Mouse (Mus musculus): ENCODE results near the gene Resf1. TPM values are rescaled to one million over a fixed set of nuclear protein-coding genes. Genes with fewer than 3 reads are reported as not detected.

Gene Resf1
- total and polyA plus RNA-seq, 3 experiments = 12.4 to 20.9 (median 14.7) TPM

GRCm38 (mm10) chr6:149366403-149366802, 57.2 kb downstream of the Resf1 start:
- in situ Hi-C loops (cut with MboI; ENCODE audit: low pct_ligation_motif_present, low pct_unique_long_range_greater_than_20kb, low sequenced_read_pairs) = no loop called here
- no peaks in the 10 kb centered on the region for H3K4me1 ChIP-seq (ENCODE audit: control insufficient read depth in 1 of 2, insufficient read depth in 2 of 2)
- H3K36me3 ChIP-seq (replicated peaks in 1 of 2; ENCODE audit: control insufficient read depth in 1 of 2, insufficient read depth in 1 of 2, low read length in 1 of 2) = no peaks in the 10 kb centered on the region
- H3K27me3 ChIP-seq (replicated peaks) = no peaks in the 10 kb centered on the region
- no peak for DNase-seq (ENCODE audit: extremely low read depth)
- H3K9ac ChIP-seq (ENCODE audit: insufficient read depth, low read depth) = no peak overlapping the region
- H3K79me2 ChIP-seq (replicated peaks; ENCODE audit: control insufficient read depth, extremely low read depth, insufficient read depth, poor library complexity, severe bottlenecking) = no peaks in the 10 kb centered on the region
- H3K9me3 ChIP-seq (replicated peaks; ENCODE audit: low read length) = peaks cover 1% of the 10 kb centered on the region
- TF ChIP-seq ZNF384 (IDR thresholded peaks at IDR 0.05; ENCODE audit: low read depth, low read length) = no peak
- TF ChIP-seq CHD2 (IDR thresholded peaks at IDR 0.05; ENCODE audit: low read length) = no peak
- TF ChIP-seq CTCF (conservative IDR thresholded peaks at IDR 0.05 in 1 of 2, IDR thresholded peaks at IDR 0.05 in 1 of 2; ENCODE audit: low read depth in 2 of 2, low read length in 2 of 2) = no peak
- TF ChIP-seq NRF1 (IDR thresholded peaks at IDR 0.05; ENCODE audit: low read depth, low read length) = no peak
- TF ChIP-seq EP300 (IDR thresholded peaks at IDR 0.05; ENCODE audit: low read length) = no peak
- no peak for TF ChIP-seq ZKSCAN1 (IDR thresholded peaks at IDR 0.05; ENCODE audit: borderline replicate concordance, low read depth, low read length)
- TF ChIP-seq GABPA (IDR thresholded peaks at IDR 0.05; ENCODE audit: insufficient replicate concordance, low read depth, low read length) = no peak
- TF ChIP-seq BHLHE40 (IDR thresholded peaks at IDR 0.05; ENCODE audit: low read depth, low read length) = no peak
- no peak for TF ChIP-seq ZMIZ1 (IDR thresholded peaks at IDR 0.05; ENCODE audit: low read depth, low read length)
- H3K27ac ChIP-seq (ENCODE audit: insufficient read depth, low read depth) = no peak overlapping the region
- no peak overlapping the region for H3K4me3 ChIP-seq (replicated peaks in 1 of 3; ENCODE audit: low read depth in 2 of 3, low read length in 2 of 3, poor library complexity in 1 of 3)
- no peak overlapping the region for H3K4me2 ChIP-seq (ENCODE audit: insufficient read depth, low read depth, poor library complexity, severe bottlenecking)
- dilution Hi-C loops (cut with MboI; ENCODE audit: extremely low pct_ligation_motif_present, extremely low pct_unique_long_range_greater_than_20kb, low sequenced_read_pairs) = no loop called here

DNA sequence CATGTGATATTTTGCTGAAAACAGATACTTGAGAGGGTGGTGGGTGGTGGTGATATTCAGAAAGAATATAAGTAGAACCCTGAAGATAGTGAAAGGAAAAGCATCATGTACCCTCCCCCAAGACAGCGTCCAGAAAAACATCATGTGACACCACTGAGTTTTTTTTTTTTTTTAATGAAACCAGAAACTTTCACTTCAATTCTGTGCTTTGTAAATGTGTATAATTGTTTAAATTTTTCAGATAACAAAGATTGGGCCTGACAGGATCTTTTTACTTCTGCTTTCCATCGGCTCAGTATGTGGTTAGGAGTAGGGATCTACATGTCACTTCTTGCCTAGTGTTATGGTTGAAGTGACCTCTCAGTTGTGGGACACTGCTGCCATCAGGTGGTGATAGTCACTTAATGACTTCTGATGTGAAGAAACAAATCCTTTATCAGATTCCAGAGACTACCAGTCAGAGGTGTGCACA, 65.8 kb downstream of the Resf1 start:
- no peaks in the 10 kb centered on the region for H3K36me3 ChIP-seq (replicated peaks in 1 of 2; ENCODE audit: control insufficient read depth in 1 of 2, insufficient read depth in 1 of 2, low read length in 1 of 2)
- in situ Hi-C loops (cut with MboI; ENCODE audit: low pct_ligation_motif_present, low pct_unique_long_range_greater_than_20kb, low sequenced_read_pairs) (loop anchor here (5.0 kb wide), 1 partner anchor 243 kb away; the partner anchor contains the start of gene Gm10203), dilution Hi-C loops (cut with MboI; ENCODE audit: extremely low pct_ligation_motif_present, extremely low pct_unique_long_range_greater_than_20kb, low sequenced_read_pairs) (no loop called here)
- no peak overlapping the region for H3K27ac ChIP-seq (ENCODE audit: insufficient read depth, low read depth)
- peaks cover 0 to 8% of the 10 kb centered on the region in 2 experiments; a peak in 1 of 4 replicates for H3K4me1 ChIP-seq (ENCODE audit: control insufficient read depth in 1 of 2, insufficient read depth in 2 of 2)
- H3K9ac ChIP-seq (ENCODE audit: insufficient read depth, low read depth) = peak overlapping the region; percentile 53; the same call in 1 of the 2 replicates
- TF ChIP-seq ZC3H11A (IDR thresholded peaks at IDR 0.05; ENCODE audit: low read depth, low read length) (peak; percentile 91), CHD1 (IDR thresholded peaks at IDR 0.05; ENCODE audit: low read depth, low read length) (peak; percentile 76; the same call in 1 of the 2 replicates), ZNF384 (IDR thresholded peaks at IDR 0.05; ENCODE audit: low read depth, low read length) (peak; percentile 93), MYC (IDR thresholded peaks at IDR 0.05; ENCODE audit: low read depth, low read length) (0 out of 2 replicates have a peak, but pooled peaks have one; percentile 39), BHLHE40 (IDR thresholded peaks at IDR 0.05; ENCODE audit: low read depth, low read length) (peak; percentile 61), RAD21 (IDR thresholded peaks at IDR 0.05; ENCODE audit: low read depth, low read length) (peak; percentile 98), JUND (conservative IDR thresholded peaks at IDR 0.05; ENCODE audit: low read depth, low read length) (peak; percentile 20; the same call in 1 of the 2 replicates), MXI1 (IDR thresholded peaks at IDR 0.05; ENCODE audit: low read depth, low read length) (no peak), EP300 (IDR thresholded peaks at IDR 0.05; ENCODE audit: low read length) (peak; percentile 80), USF2 (conservative IDR thresholded peaks at IDR 0.05; ENCODE audit: low read depth, low read length) (peak; percentile 40; the same call in 1 of the 2 replicates), POLR2AphosphoS2 (IDR thresholded peaks at IDR 0.05; ENCODE audit: low read depth, low read length) (no peak), POLR2A (IDR thresholded peaks at IDR 0.05; ENCODE audit: low read depth, low read length) (no peak), SMC3 (IDR thresholded peaks at IDR 0.05; ENCODE audit: low read depth, low read length) (peak; percentile 98), CTCF (conservative IDR thresholded peaks at IDR 0.05 in 1 of 2, IDR thresholded peaks at IDR 0.05 in 1 of 2; ENCODE audit: low read depth in 2 of 2, low read length in 2 of 2) (peak; percentile 52 to 96; a peak in 3 of 4 replicates), USF1 (IDR thresholded peaks at IDR 0.05; ENCODE audit: low read depth, low read length) (peak; percentile 62)
- H3K4me2 ChIP-seq (ENCODE audit: insufficient read depth, low read depth, poor library complexity, severe bottlenecking) = peak overlapping the region; percentile 36; the same call in 1 of the 2 replicates
- DNase-seq (ENCODE audit: extremely low read depth) = peak; percentile 93
- H3K79me2 ChIP-seq (replicated peaks; ENCODE audit: control insufficient read depth, extremely low read depth, insufficient read depth, poor library complexity, severe bottlenecking) = no peaks in the 10 kb centered on the region
- H3K27me3 ChIP-seq (replicated peaks) = no peaks in the 10 kb centered on the region
- H3K9me3 ChIP-seq (replicated peaks; ENCODE audit: low read length) = no peaks in the 10 kb centered on the region
- H3K4me3 ChIP-seq (replicated peaks in 1 of 3; ENCODE audit: low read depth in 2 of 3, low read length in 2 of 3, poor library complexity in 1 of 3) = peak overlapping the region in 2 of 3 experiments; percentile 19 to 20

All from CH12.LX (cell line).